Mouse (Mus musculus): ENCODE measurements around the gene Necab2. TPM values are rescaled to one million over a fixed set of nuclear protein-coding genes. Genes with fewer than 3 reads are reported as not detected.
A peak's percentile ranks its signal among the peaks of the same experiment; 100 is the strongest.

The Necab2 gene
- polyA plus RNA-seq, 1 experiment: not detected

- 46% methylated on average over 10 of the region's 10 CpGs for WGBS
- H3K27ac ChIP-seq (ENCODE audit: control insufficient read depth, insufficient read depth, low read depth, low read length, poor library complexity): peak overlapping the region; percentile 43
Observed at GRCm38 (mm10) chr8:119412037-119412734, 34.3 kb upstream of the Necab2 start.

DNA sequence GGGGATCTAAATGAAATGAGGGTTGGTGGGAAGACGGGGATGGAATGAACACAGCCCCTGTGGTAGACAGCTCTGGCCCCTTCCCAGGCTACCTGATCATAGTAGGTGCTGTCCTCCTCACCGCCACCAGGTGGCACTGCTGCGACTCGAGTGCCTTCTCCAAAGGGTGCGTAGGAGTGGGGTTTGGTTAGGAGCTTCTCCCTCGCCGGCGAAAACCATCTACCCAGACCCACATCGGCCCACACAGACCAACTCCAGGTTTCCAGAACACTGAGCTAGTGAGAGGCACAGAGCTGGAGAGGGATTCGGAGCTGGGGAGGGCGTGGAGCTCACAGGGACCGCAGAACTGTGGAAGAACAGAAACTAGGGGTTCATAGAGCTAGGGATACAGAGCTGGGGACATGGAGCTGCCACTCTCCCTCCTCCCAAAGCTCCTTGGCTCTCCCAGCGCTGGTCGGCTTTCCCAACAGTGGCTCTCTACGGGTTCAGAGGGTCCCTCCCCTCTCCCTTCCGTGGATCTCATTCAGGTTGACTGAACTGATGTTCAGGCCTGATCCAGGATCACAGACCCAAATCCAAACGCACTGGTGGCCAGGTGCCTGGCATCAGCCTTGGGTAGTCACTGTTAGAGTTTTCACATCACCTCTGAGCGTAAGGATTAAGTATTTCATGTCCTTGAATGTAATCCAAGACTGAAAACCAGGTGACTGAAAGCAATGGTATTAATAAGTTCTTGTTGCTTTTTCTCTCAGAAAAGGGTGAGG, 33.6 kb upstream of the Necab2 start:
- Histone ChIP-seq H3K4me3 (replicated peaks; ENCODE audit: control insufficient read depth, low read depth, low read length) (no peak overlapping the region), H3K27ac (ENCODE audit: control insufficient read depth, insufficient read depth, low read depth, low read length, poor library complexity) (no peak overlapping the region)
- 22% methylated on average over 18 of the region's 18 CpGs for WGBS

More at GRCm38 (mm10) chr8:119412037-119412734, 34.3 kb upstream of the Necab2 start:
- peaks cover 6% of the 10 kb centered on the region; the same call in 1 of the 2 replicates for H3K4me1 ChIP-seq (ENCODE audit: control insufficient read depth, insufficient read depth, low read length)
- no peak overlapping the region for H3K4me3 ChIP-seq (replicated peaks; ENCODE audit: control insufficient read depth, low read depth, low read length)
- TF ChIP-seq POLR2A (IDR thresholded peaks at IDR 0.05; ENCODE audit: borderline replicate concordance, control insufficient read depth, low read depth, low read length) (no peak), CTCF (IDR thresholded peaks at IDR 0.05; ENCODE audit: control insufficient read depth, insufficient read depth, low read length) (no peak)

GRCm38 (mm10) chr8:119413605-119414004, 32.9 kb upstream of the Necab2 start:
- WGBS: 87% methylated on average over 10 of the region's 10 CpGs
- TF ChIP-seq CTCF (IDR thresholded peaks at IDR 0.05; ENCODE audit: control insufficient read depth, insufficient read depth, low read length): no peak
- no peak for TF ChIP-seq POLR2A (IDR thresholded peaks at IDR 0.05; ENCODE audit: borderline replicate concordance, control insufficient read depth, low read depth, low read length)
- Histone ChIP-seq H3K27ac (ENCODE audit: control insufficient read depth, insufficient read depth, low read depth, low read length, poor library complexity) (no peak overlapping the region), H3K4me3 (replicated peaks; ENCODE audit: control insufficient read depth, low read depth, low read length) (no peak overlapping the region), H3K4me1 (ENCODE audit: control insufficient read depth, insufficient read depth, low read length) (peaks cover 6% of the 10 kb centered on the region; the same call in 1 of the 2 replicates)

More for the DNA sequence above, 33.6 kb upstream of the Necab2 start:
- TF ChIP-seq CTCF (IDR thresholded peaks at IDR 0.05; ENCODE audit: control insufficient read depth, insufficient read depth, low read length): peak; percentile 98
- no peak for TF ChIP-seq POLR2A (IDR thresholded peaks at IDR 0.05; ENCODE audit: borderline replicate concordance, control insufficient read depth, low read depth, low read length)
- H3K4me1 ChIP-seq (ENCODE audit: control insufficient read depth, insufficient read depth, low read length): peaks cover 6% of the 10 kb centered on the region; the same call in 1 of the 2 replicates

- Histone ChIP-seq H3K27ac (ENCODE audit: control insufficient read depth, insufficient read depth, low read depth, low read length, poor library complexity) (no peak overlapping the region), H3K4me3 (replicated peaks; ENCODE audit: control insufficient read depth, low read depth, low read length) (no peak overlapping the region), H3K4me1 (ENCODE audit: control insufficient read depth, insufficient read depth, low read length) (peaks cover 22% of the 10 kb centered on the region)
- TF ChIP-seq CTCF (IDR thresholded peaks at IDR 0.05; ENCODE audit: control insufficient read depth, insufficient read depth, low read length): no peak
- TF ChIP-seq POLR2A (IDR thresholded peaks at IDR 0.05; ENCODE audit: borderline replicate concordance, control insufficient read depth, low read depth, low read length): no peak
- WGBS: 62% methylated on average over 7 of the region's 7 CpGs
Observed at GRCm38 (mm10) chr8:119420318-119420717, 26.2 kb upstream of the Necab2 start.

DNA sequence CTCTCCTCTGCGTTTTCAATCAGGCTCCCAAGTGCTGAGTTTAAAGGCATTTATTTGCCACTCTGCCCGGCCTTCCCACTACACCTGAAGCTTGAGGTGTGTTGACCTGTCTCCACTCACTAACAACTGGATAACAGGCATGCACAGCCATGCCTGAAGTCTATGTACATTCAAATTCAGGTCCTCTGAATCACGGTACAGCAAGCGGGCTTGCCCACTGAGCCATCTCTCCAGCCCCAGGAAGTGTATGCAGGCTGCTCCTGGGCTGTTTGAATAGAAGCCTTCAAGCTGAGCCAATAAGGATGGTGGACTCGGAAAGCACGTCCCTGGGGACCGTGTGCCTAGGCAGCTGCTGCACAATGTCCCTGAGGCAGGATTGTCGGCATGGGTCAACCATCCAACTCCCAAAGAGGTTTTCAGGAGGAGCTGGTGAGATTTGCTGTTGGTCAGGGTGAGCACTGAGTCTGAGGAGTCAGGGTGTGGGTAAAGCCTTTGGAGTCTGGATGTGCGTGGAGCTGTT, 24.9 kb upstream of the Necab2 start:
- Histone ChIP-seq H3K27ac (ENCODE audit: control insufficient read depth, insufficient read depth, low read depth, low read length, poor library complexity) (peak overlapping the region; percentile 79; the same call in 1 of the 2 replicates), H3K4me3 (replicated peaks; ENCODE audit: control insufficient read depth, low read depth, low read length) (no peak overlapping the region), H3K4me1 (ENCODE audit: control insufficient read depth, insufficient read depth, low read length) (peaks cover 27% of the 10 kb centered on the region)
- no peak for TF ChIP-seq CTCF (IDR thresholded peaks at IDR 0.05; ENCODE audit: control insufficient read depth, insufficient read depth, low read length)
- TF ChIP-seq POLR2A (IDR thresholded peaks at IDR 0.05; ENCODE audit: borderline replicate concordance, control insufficient read depth, low read depth, low read length): no peak
- 25% methylated on average over 9 of the region's 9 CpGs for WGBS

GRCm38 (mm10) chr8:119422123-119422711, 24.3 kb upstream of the Necab2 start:
- Histone ChIP-seq H3K4me3 (replicated peaks; ENCODE audit: control insufficient read depth, low read depth, low read length) (no peak overlapping the region), H3K27ac (ENCODE audit: control insufficient read depth, insufficient read depth, low read depth, low read length, poor library complexity) (peak overlapping the region; percentile 79), H3K4me1 (ENCODE audit: control insufficient read depth, insufficient read depth, low read length) (peaks cover 28% of the 10 kb centered on the region)
- TF ChIP-seq POLR2A (IDR thresholded peaks at IDR 0.05; ENCODE audit: borderline replicate concordance, control insufficient read depth, low read depth, low read length) (no peak), CTCF (IDR thresholded peaks at IDR 0.05; ENCODE audit: control insufficient read depth, insufficient read depth, low read length) (no peak)
- WGBS: 16% methylated on average over 9 of the region's 9 CpGs

DNA sequence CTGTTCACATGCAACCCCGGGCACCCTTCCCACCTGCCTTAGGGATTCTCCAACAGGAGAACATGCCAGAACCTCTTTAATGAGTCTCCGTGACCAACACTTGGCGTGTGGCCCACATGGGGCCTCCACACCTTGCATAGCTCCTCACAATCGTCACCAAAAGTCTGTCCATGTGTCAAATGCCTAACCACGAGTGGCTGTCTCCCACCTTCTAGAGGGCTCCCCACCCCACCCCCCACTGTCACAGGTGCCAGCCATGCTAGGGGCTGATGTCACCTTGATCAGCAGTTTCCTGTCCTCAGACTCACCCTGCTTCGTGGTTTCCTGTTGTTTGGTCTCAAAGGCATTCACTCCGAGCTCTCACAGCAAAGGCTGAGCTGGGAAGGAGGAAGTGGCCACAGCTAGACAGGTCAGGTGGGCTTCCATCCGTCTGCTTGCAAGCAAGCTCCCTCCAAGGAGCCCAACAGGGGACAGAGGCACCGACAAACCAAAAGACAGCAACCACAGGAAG, 22.8 kb upstream of the Necab2 start:
- H3K27ac ChIP-seq (ENCODE audit: control insufficient read depth, insufficient read depth, low read depth, low read length, poor library complexity): peak overlapping the region; percentile 82
- TF ChIP-seq CTCF (IDR thresholded peaks at IDR 0.05; ENCODE audit: control insufficient read depth, insufficient read depth, low read length) (no peak), POLR2A (IDR thresholded peaks at IDR 0.05; ENCODE audit: borderline replicate concordance, control insufficient read depth, low read depth, low read length) (no peak)
- H3K4me3 ChIP-seq (replicated peaks; ENCODE audit: control insufficient read depth, low read depth, low read length): no peak overlapping the region
- 8% methylated on average over 9 of the region's 9 CpGs for WGBS
- H3K4me1 ChIP-seq (ENCODE audit: control insufficient read depth, insufficient read depth, low read length): peaks cover 34% of the 10 kb centered on the region

All from bone marrow, adult 2 months (tissue).